Mouse (Mus musculus): ENCODE measurements around the gene Cdt1.
"Not testable (repeated sequence)": the region's sequence is repeated elsewhere in the genome, so short reads cannot be mapped to it uniquely, and the experiment has no call there.

Cdt1 gene

GRCm38 (mm10) chr8:122550234-122550994, 17.4 kb upstream of the Cdt1 start:
- no peak for DNase-seq (ENCODE audit: low spot score)

- DNase-seq (ENCODE audit: low spot score) = no peak
These were observed 16.9 kb upstream of the Cdt1 start for GRCm38 (mm10) chr8:122550995-122551264.

- peak; percentile 94 for DNase-seq (ENCODE audit: low spot score)
These were observed 16.4 kb upstream of the Cdt1 start, which contains the start of gene Piezo1 for GRCm38 (mm10) chr8:122551265-122552051. TSS of gene Piezo1 (minus strand) at chr8:122551329.

GRCm38 (mm10) chr8:122554786-122555185, 13.0 kb upstream of the Cdt1 start:
- no peak for DNase-seq (ENCODE audit: low spot score)

GRCm38 (mm10) chr8:122556030-122557009, 11.5 kb upstream of the Cdt1 start:
- peak; percentile 87 for DNase-seq (ENCODE audit: low spot score)

- DNase-seq (ENCODE audit: low spot score) = no peak
These were observed 10.4 kb upstream of the Cdt1 start for GRCm38 (mm10) chr8:122557248-122558038.

- no peak for DNase-seq (ENCODE audit: low spot score)
These were observed 9.0 kb upstream of the Cdt1 start for GRCm38 (mm10) chr8:122558671-122559349.

- DNase-seq (ENCODE audit: low spot score) = no peak
These were observed 6.6 kb upstream of the Cdt1 start for GRCm38 (mm10) chr8:122561199-122561598.

- no peak for DNase-seq (ENCODE audit: low spot score)
These were observed 3.2 kb upstream of the Cdt1 start for GRCm38 (mm10) chr8:122564363-122565352.

GRCm38 (mm10) chr8:122566766-122567165, 1.0 kb upstream of the Cdt1 start:
- no peak for DNase-seq (ENCODE audit: low spot score)

GRCm38 (mm10) chr8:122568109-122568504, 292 bp downstream of the Cdt1 start:
- no peak for DNase-seq (ENCODE audit: low spot score)

- DNase-seq (ENCODE audit: low spot score) = no peak
These were observed 1.1 kb downstream of the Cdt1 start for GRCm38 (mm10) chr8:122568881-122569309.

- DNase-seq (ENCODE audit: low spot score) = no peak
These were observed 1.5 kb downstream of the Cdt1 start for GRCm38 (mm10) chr8:122569329-122569728.

- DNase-seq (ENCODE audit: low spot score) = no peak
These were observed 2.2 kb downstream of the Cdt1 start for GRCm38 (mm10) chr8:122569996-122570395.

- DNase-seq (ENCODE audit: low spot score) = no peak
These were observed 3.3 kb downstream of the Cdt1 start for GRCm38 (mm10) chr8:122571153-122571552.

GRCm38 (mm10) chr8:122571750-122572267, 4.0 kb downstream of the Cdt1 start:
- no peak for DNase-seq (ENCODE audit: low spot score)

GRCm38 (mm10) chr8:122572751-122573150, 4.9 kb downstream of the Cdt1 start:
- DNase-seq (ENCODE audit: low spot score) = no peak

GRCm38 (mm10) chr8:122573176-122573575, 5.4 kb downstream of the Cdt1 start:
- not testable (repeated sequence) for DNase-seq (ENCODE audit: low spot score)

- no peak for DNase-seq (ENCODE audit: low spot score)
These were observed 5.8 kb downstream of the Cdt1 start for GRCm38 (mm10) chr8:122573577-122573976.

All from lung, postnatal 25 days (tissue).